Mouse (Mus musculus) embryonic facial prominence, embryonic 10.5 days (tissue): ENCODE data around the gene 9630041A04Rik. TPM values are rescaled to one million over a fixed set of nuclear protein-coding genes. Genes with fewer than 3 reads are reported as not detected.

ENCODE experiments used
- DNase-seq: peaks from one replicate; pipeline ENCODE4 v3.0.0-alpha.2; 2017; ENCODE audit warnings: low spot score
- H3K27ac ChIP-seq: fragments of 300-500 bp; sonication (generic); replicated peaks from 2 replicates; pipeline ENCODE4 v1.5.1; 2016; ENCODE audit warnings: mild to moderate bottlenecking
- H3K27me3 ChIP-seq: fragments of 300-500 bp; sonication (generic); replicated peaks from 2 replicates; pipeline ENCODE4 v1.6.1; 2016; ENCODE audit warnings: low read depth, mild to moderate bottlenecking; ENCODE audit not compliant: poor library complexity, severe bottlenecking
- H3K36me3 ChIP-seq: fragments of 300-500 bp; sonication (generic); replicated peaks from 2 replicates; pipeline ENCODE4 v1.6.1; 2016; ENCODE audit warnings: mild to moderate bottlenecking, moderate library complexity
- H3K4me1 ChIP-seq: fragments of 300-500 bp; sonication (generic); 2 replicates; pipeline ENCODE4 v1.6.1; 2016
- H3K4me3 ChIP-seq: fragments of 300-500 bp; sonication (generic); 2 replicates; pipeline ENCODE4 v1.5.1; 2016; ENCODE audit warnings: mild to moderate bottlenecking, moderate library complexity
- H3K9me3 ChIP-seq: fragments of 300-500 bp; sonication (generic); 2 replicates; pipeline ENCODE4 v1.6.1; 2016; ENCODE audit warnings: mild to moderate bottlenecking
- WGBS: fragments of 180-500 bp; shearing (Covaris S2); methylation state at CpG from one replicate; pipeline ENCODE4 v1.1.7; 2016; 5-methylcytosine and 5-hydroxymethylcytosine counted together
- polyA plus RNA-seq: library from polyadenylated mRNA; unstranded; fragments of >200 nt; fragmentation: Nextera tagmentation; extraction: Ambion mirVana; gene quantifications from 2 replicates; pipeline ENCODE4 v1.2.1, GENCODE M21; 2016

Gene 9630041A04Rik
- not detected in 2 replicates for polyA plus RNA-seq

- H3K27me3 ChIP-seq: no peaks in the 10 kb centered on the region
- H3K9me3 ChIP-seq: no peaks in the 10 kb centered on the region
- no peak within 1 kb of the TSS for H3K27ac ChIP-seq
- 82% methylated on average over 15 of the region's 15 CpGs for WGBS
- no peak within 1 kb of the TSS for H3K4me3 ChIP-seq
- H3K4me1 ChIP-seq: peaks cover 20% of the 10 kb centered on the region
- no peak for DNase-seq
- no peaks in the 10 kb centered on the region for H3K36me3 ChIP-seq
Measured at GRCm38 (mm10) chr9:101861596-101862471, at the start of gene 9630041A04Rik. 9630041A04Rik (plus strand) TSS chr9:101861841.

GRCm38 (mm10) chr9:101823896-101824295, 37.7 kb upstream of the 9630041A04Rik start:
- Histone ChIP-seq H3K4me1 (no peaks in the 10 kb centered on the region), H3K9me3 (no peaks in the 10 kb centered on the region), H3K36me3 (no peaks in the 10 kb centered on the region), H3K4me3 (no peak overlapping the region), H3K27ac (no peak overlapping the region), H3K27me3 (peaks cover 4% of the 10 kb centered on the region; the same call in 1 of the 2 replicates)
- WGBS: 73% methylated on average over 7 of the region's 7 CpGs
- DNase-seq: peak; percentile 10

GRCm38 (mm10) chr9:101825626-101826025, 36.0 kb upstream of the 9630041A04Rik start:
- no peak for DNase-seq
- Histone ChIP-seq H3K36me3 (no peaks in the 10 kb centered on the region), H3K4me3 (no peak overlapping the region), H3K9me3 (no peaks in the 10 kb centered on the region), H3K27ac (no peak overlapping the region), H3K27me3 (peaks cover 4% of the 10 kb centered on the region; the same call in 1 of the 2 replicates), H3K4me1 (no peaks in the 10 kb centered on the region)
- WGBS: 92% methylated on average over 8 of the region's 8 CpGs

GRCm38 (mm10) chr9:101833619-101834018, 28.0 kb upstream of the 9630041A04Rik start:
- Histone ChIP-seq H3K27ac (no peak overlapping the region), H3K9me3 (no peaks in the 10 kb centered on the region), H3K36me3 (no peaks in the 10 kb centered on the region), H3K4me3 (no peak overlapping the region), H3K27me3 (no peaks in the 10 kb centered on the region), H3K4me1 (no peaks in the 10 kb centered on the region)
- no peak for DNase-seq
- 81% methylated on average over 2 of the region's 2 CpGs for WGBS

- Histone ChIP-seq H3K4me1 (no peaks in the 10 kb centered on the region), H3K27ac (no peak overlapping the region), H3K36me3 (no peaks in the 10 kb centered on the region), H3K4me3 (no peak overlapping the region), H3K9me3 (no peaks in the 10 kb centered on the region), H3K27me3 (no peaks in the 10 kb centered on the region)
- 93% methylated on average over 11 of the region's 11 CpGs for WGBS
- no peak for DNase-seq
Measured at GRCm38 (mm10) chr9:101841101-101841500, 20.5 kb upstream of the 9630041A04Rik start.

- no peak overlapping the region for H3K27ac ChIP-seq
- no peak for DNase-seq
- no peaks in the 10 kb centered on the region for H3K9me3 ChIP-seq
- WGBS: 88% methylated on average over 4 of the region's 4 CpGs
- H3K4me3 ChIP-seq: no peak overlapping the region
- no peaks in the 10 kb centered on the region for H3K4me1 ChIP-seq
- H3K36me3 ChIP-seq: no peaks in the 10 kb centered on the region
- no peaks in the 10 kb centered on the region for H3K27me3 ChIP-seq
Measured at GRCm38 (mm10) chr9:101843893-101844292, 17.7 kb upstream of the 9630041A04Rik start.

- H3K4me3 ChIP-seq: no peak overlapping the region
- 83% methylated on average over 6 of the region's 6 CpGs for whole genome bisulfite sequencing
Measured at GRCm38 (mm10) chr9:101845691-101846090, 15.9 kb upstream of the 9630041A04Rik start.

GRCm38 (mm10) chr9:101862481-101863065, 932 bp downstream of the 9630041A04Rik start:
- WGBS: 62% methylated on average over 12 of the region's 12 CpGs
- H3K27ac ChIP-seq: no peak overlapping the region
- peaks cover 20% of the 10 kb centered on the region for H3K4me1 ChIP-seq
- no peaks in the 10 kb centered on the region for H3K27me3 ChIP-seq
- no peaks in the 10 kb centered on the region for H3K36me3 ChIP-seq
- no peak for DNase-seq
- H3K9me3 ChIP-seq: no peaks in the 10 kb centered on the region
- no peak overlapping the region for H3K4me3 ChIP-seq

More at GRCm38 (mm10) chr9:101845691-101846090, 15.9 kb upstream of the 9630041A04Rik start:
- Histone ChIP-seq H3K27me3 (no peaks in the 10 kb centered on the region), H3K36me3 (no peaks in the 10 kb centered on the region), H3K9me3 (no peaks in the 10 kb centered on the region), H3K27ac (no peak overlapping the region), H3K4me1 (no peaks in the 10 kb centered on the region)
- DNase-seq: no peak

- peaks cover 20% of the 10 kb centered on the region for H3K4me1 ChIP-seq
- no peaks in the 10 kb centered on the region for H3K36me3 ChIP-seq
- H3K27ac ChIP-seq: no peak overlapping the region
- DNase-seq: no peak
- H3K9me3 ChIP-seq: no peaks in the 10 kb centered on the region
- H3K4me3 ChIP-seq: no peak overlapping the region
- H3K27me3 ChIP-seq: no peaks in the 10 kb centered on the region
- 82% methylated on average over 5 of the region's 5 CpGs for WGBS
Measured at GRCm38 (mm10) chr9:101863130-101863529, 1.5 kb downstream of the 9630041A04Rik start.

- H3K4me3 ChIP-seq: no peak overlapping the region
- H3K9me3 ChIP-seq: no peaks in the 10 kb centered on the region
- H3K27me3 ChIP-seq: no peaks in the 10 kb centered on the region
- no peaks in the 10 kb centered on the region for H3K4me1 ChIP-seq
- H3K27ac ChIP-seq: no peak overlapping the region
- H3K36me3 ChIP-seq: no peaks in the 10 kb centered on the region
- WGBS: 92% methylated on average over 6 of the region's 6 CpGs
- DNase-seq: no peak
Measured at GRCm38 (mm10) chr9:101868593-101868992, 7.0 kb downstream of the 9630041A04Rik start.

GRCm38 (mm10) chr9:101870034-101870433, 8.4 kb downstream of the 9630041A04Rik start:
- Histone ChIP-seq H3K27ac (no peak overlapping the region), H3K9me3 (no peaks in the 10 kb centered on the region), H3K4me1 (no peaks in the 10 kb centered on the region), H3K27me3 (no peaks in the 10 kb centered on the region), H3K4me3 (no peak overlapping the region), H3K36me3 (no peaks in the 10 kb centered on the region)
- no peak for DNase-seq
- WGBS: 82% methylated on average over 4 of the region's 4 CpGs

GRCm38 (mm10) chr9:101875306-101875705, 13.7 kb downstream of the 9630041A04Rik start:
- H3K4me3 ChIP-seq: no peak overlapping the region
- no peak for DNase-seq
- WGBS: 93% methylated on average over 1 of the region's 1 CpGs

More at GRCm38 (mm10) chr9:101875306-101875705, 13.7 kb downstream of the 9630041A04Rik start:
- Histone ChIP-seq H3K27ac (no peak overlapping the region), H3K36me3 (no peaks in the 10 kb centered on the region), H3K27me3 (no peaks in the 10 kb centered on the region), H3K9me3 (no peaks in the 10 kb centered on the region), H3K4me1 (peaks cover 13% of the 10 kb centered on the region)
